Mouse (Mus musculus) liver, embryonic 15.5 days (tissue): ENCODE measurements at regions not wholly inside any gene's neighbourhood (a gene's known extent, or its start where the extent isn't known, plus 50 kb on each side); places are given as distances from the start of the nearest gene placed in this dataset.
A peak's percentile ranks its signal among the peaks of the same experiment; 100 is the strongest.

Source experiments
- ATAC-seq: fragments of 200-750 bp; cut with Nextera tagmentation; 2 replicates; pipeline ENCODE4 v1.8.0; 2017; ENCODE audit warnings: moderate number of reproducible peaks, mild to moderate bottlenecking, moderate library complexity; ENCODE audit not compliant: insufficient read depth
- H3K27ac ChIP-seq: fragments of 300-500 bp; sonication (generic); replicated peaks from 2 replicates; pipeline ENCODE4 v1.5.1; 2015; ENCODE audit warnings: mild to moderate bottlenecking, inconsistent platforms
- H3K27me3 ChIP-seq: fragments of 300-500 bp; sonication (generic); 2 replicates; pipeline ENCODE4 v1.6.1; 2015; ENCODE audit warnings: mild to moderate bottlenecking, inconsistent platforms
- H3K36me3 ChIP-seq: fragments of 300-500 bp; sonication (generic); replicated peaks from 2 replicates; pipeline ENCODE4 v1.6.1; 2015; ENCODE audit warnings: moderate library complexity, mild to moderate bottlenecking, inconsistent platforms
- H3K4me1 ChIP-seq: fragments of 300-500 bp; sonication (generic); replicated peaks from 2 replicates; pipeline ENCODE4 v1.6.1; 2015; ENCODE audit warnings: inconsistent platforms
- H3K4me2 ChIP-seq: fragments of 300-500 bp; sonication (generic); 2 replicates; pipeline ENCODE4 v1.6.1; 2015; ENCODE audit warnings: moderate library complexity, mild to moderate bottlenecking, inconsistent platforms
- H3K4me3 ChIP-seq: fragments of 300-500 bp; sonication (generic); replicated peaks from 2 replicates; pipeline ENCODE4 v1.5.1; 2015; ENCODE audit warnings: mild to moderate bottlenecking, inconsistent platforms
- H3K9ac ChIP-seq: fragments of 300-500 bp; sonication (generic); 2 replicates; pipeline ENCODE4 v1.6.1; 2015; ENCODE audit warnings: moderate library complexity, mild to moderate bottlenecking, inconsistent platforms
- H3K9me3 ChIP-seq: fragments of 300-500 bp; sonication (generic); replicated peaks from 2 replicates; pipeline ENCODE4 v1.6.1; 2016; ENCODE audit warnings: inconsistent platforms
- WGBS: fragments of 180-500 bp; shearing (Covaris S2); methylation state at CpG from one replicate; pipeline ENCODE4 v1.1.7; 2015; ENCODE audit warnings: mixed read lengths; ENCODE audit not compliant: insufficient replicate concordance; 5-methylcytosine and 5-hydroxymethylcytosine counted together

- Histone ChIP-seq H3K4me2 (no peak overlapping the region), H3K27ac (no peak overlapping the region), H3K9ac (no peak overlapping the region), H3K4me1 (peaks cover 6% of the 10 kb centered on the region; the same call in 1 of the 2 replicates), H3K4me3 (no peak overlapping the region), H3K9me3 (no peaks in the 10 kb centered on the region), H3K27me3 (no peaks in the 10 kb centered on the region), H3K36me3 (no peaks in the 10 kb centered on the region)
- 52% methylated on average over 4 of the region's 4 CpGs for WGBS
- no peak for ATAC-seq
These were observed 113.9 kb downstream of the Gm10131 start for GRCm38 (mm10) chr8:33997676-33998075.

- Histone ChIP-seq H3K4me3 (no peak overlapping the region), H3K9ac (no peak overlapping the region), H3K27ac (0 out of 2 replicates have a peak overlapping the region, but pooled peaks have one; percentile 4), H3K36me3 (no peaks in the 10 kb centered on the region), H3K4me1 (peaks cover 27% of the 10 kb centered on the region), H3K9me3 (no peaks in the 10 kb centered on the region), H3K27me3 (no peaks in the 10 kb centered on the region), H3K4me2 (no peak overlapping the region)
- WGBS = 31% methylated on average over 11 of the region's 11 CpGs
- peak; percentile 65; the same call in 1 of the 2 replicates for ATAC-seq
These were observed 118.6 kb downstream of the Gm10131 start for GRCm38 (mm10) chr8:33992946-33993345.

- H3K4me1 ChIP-seq = peaks cover 27% of the 10 kb centered on the region
- H3K27ac ChIP-seq = peak overlapping the region; percentile 57; the same call in 1 of the 2 replicates
- no peaks in the 10 kb centered on the region for H3K9me3 ChIP-seq
- H3K36me3 ChIP-seq = no peaks in the 10 kb centered on the region
- H3K4me3 ChIP-seq = no peak overlapping the region
- no peak overlapping the region for H3K9ac ChIP-seq
- 42% methylated on average over 12 of the region's 12 CpGs for WGBS
- H3K4me2 ChIP-seq = no peak overlapping the region
- no peak for ATAC-seq
- H3K27me3 ChIP-seq = no peaks in the 10 kb centered on the region
These were observed 119.3 kb downstream of the Gm10131 start for GRCm38 (mm10) chr8:33991917-33992875.

- WGBS = 39% methylated on average over 17 of the region's 17 CpGs
- no peak for ATAC-seq
- Histone ChIP-seq H3K4me2 (peak overlapping the region; percentile 29; the same call in 1 of the 2 replicates), H3K4me1 (peaks cover 27% of the 10 kb centered on the region), H3K27me3 (no peaks in the 10 kb centered on the region), H3K27ac (peak overlapping the region; percentile 57; the same call in 1 of the 2 replicates), H3K9ac (no peak overlapping the region), H3K4me3 (no peak overlapping the region), H3K9me3 (no peaks in the 10 kb centered on the region), H3K36me3 (no peaks in the 10 kb centered on the region)
These were observed 120.2 kb downstream of the Gm10131 start for GRCm38 (mm10) chr8:33991165-33991916.

GRCm38 (mm10) chr8:33990039-33990438 is 121.5 kb downstream of the Gm10131 start:
- Histone ChIP-seq H3K27me3 (no peaks in the 10 kb centered on the region), H3K4me1 (peaks cover 35% of the 10 kb centered on the region), H3K4me3 (no peak overlapping the region), H3K36me3 (no peaks in the 10 kb centered on the region), H3K27ac (no peak overlapping the region), H3K4me2 (no peak overlapping the region), H3K9ac (no peak overlapping the region), H3K9me3 (no peaks in the 10 kb centered on the region)
- ATAC-seq = no peak
- WGBS = 50% methylated on average over 9 of the region's 9 CpGs

GRCm38 (mm10) chr8:33987755-33988104 is 123.8 kb downstream of the Gm10131 start:
- no peak for ATAC-seq
- Histone ChIP-seq H3K4me2 (peak overlapping the region; percentile 30), H3K27me3 (no peaks in the 10 kb centered on the region), H3K27ac (peak overlapping the region; percentile 77), H3K4me3 (0 out of 2 replicates have a peak overlapping the region, but pooled peaks have one; percentile 0), H3K9me3 (no peaks in the 10 kb centered on the region), H3K4me1 (peaks cover 30% of the 10 kb centered on the region), H3K9ac (no peak overlapping the region), H3K36me3 (no peaks in the 10 kb centered on the region)
- 67% methylated on average over 10 of the region's 10 CpGs for WGBS

- Histone ChIP-seq H3K4me1 (peaks cover 24% of the 10 kb centered on the region), H3K27ac (peak overlapping the region; percentile 77), H3K36me3 (no peaks in the 10 kb centered on the region), H3K27me3 (no peaks in the 10 kb centered on the region), H3K4me3 (0 out of 2 replicates have a peak overlapping the region, but pooled peaks have one; percentile 0), H3K9me3 (no peaks in the 10 kb centered on the region), H3K4me2 (peak overlapping the region; percentile 30), H3K9ac (no peak overlapping the region)
- WGBS = 70% methylated on average over 14 of the region's 15 CpGs
- ATAC-seq = peak; percentile 69
These were observed 124.3 kb downstream of the Gm10131 start for GRCm38 (mm10) chr8:33987091-33987754.

GRCm38 (mm10) chr8:33986657-33987056 is 124.9 kb downstream of the Gm10131 start:
- Histone ChIP-seq H3K27me3 (no peaks in the 10 kb centered on the region), H3K4me1 (peaks cover 19% of the 10 kb centered on the region), H3K9me3 (no peaks in the 10 kb centered on the region), H3K27ac (peak overlapping the region; percentile 75), H3K4me2 (no peak overlapping the region), H3K4me3 (no peak overlapping the region), H3K9ac (no peak overlapping the region), H3K36me3 (no peaks in the 10 kb centered on the region)
- no peak for ATAC-seq
- 74% methylated on average over 6 of the region's 6 CpGs for WGBS

- Histone ChIP-seq H3K9me3 (no peaks in the 10 kb centered on the region), H3K9ac (no peak overlapping the region), H3K27ac (no peak overlapping the region), H3K36me3 (no peaks in the 10 kb centered on the region), H3K27me3 (no peaks in the 10 kb centered on the region), H3K4me1 (peaks cover 15% of the 10 kb centered on the region), H3K4me2 (no peak overlapping the region), H3K4me3 (0 out of 2 replicates have a peak overlapping the region, but pooled peaks have one; percentile 8)
- no peak for ATAC-seq
- WGBS = 47% methylated on average over 11 of the region's 11 CpGs
These were observed 126.0 kb downstream of the Gm10131 start for GRCm38 (mm10) chr8:33985430-33985977.

GRCm38 (mm10) chr8:33981629-33982028 is 129.9 kb downstream of the Gm10131 start:
- Histone ChIP-seq H3K27ac (no peak overlapping the region), H3K4me3 (no peak overlapping the region), H3K4me2 (no peak overlapping the region), H3K9me3 (no peaks in the 10 kb centered on the region), H3K9ac (no peak overlapping the region), H3K36me3 (no peaks in the 10 kb centered on the region), H3K4me1 (peaks cover 10% of the 10 kb centered on the region), H3K27me3 (no peaks in the 10 kb centered on the region)
- ATAC-seq = no peak
- 54% methylated on average over 4 of the region's 4 CpGs for WGBS
